Mouse (Mus musculus) lung, embryonic 14.5 days (tissue): ENCODE data around the gene Ccn1. TPM values are rescaled to one million over a fixed set of nuclear protein-coding genes. Genes with fewer than 3 reads are reported as not detected.

Experiments
- ATAC-seq: fragments of 200-750 bp; cut with Nextera tagmentation; 2 replicates; pipeline ENCODE4 v1.8.0; 2017; ENCODE audit warnings: mild to moderate bottlenecking, moderate TSS enrichment, moderate library complexity; ENCODE audit not compliant: insufficient read depth
- DNase-seq: peaks from one replicate; pipeline ENCODE4 v3.0.0-alpha.2; 2015
- H3K27ac ChIP-seq: fragments of 300-500 bp; sonication (generic); 2 replicates; pipeline ENCODE4 v1.5.1; 2014; ENCODE audit warnings: low read depth, mild to moderate bottlenecking, moderate library complexity
- H3K27me3 ChIP-seq: fragments of 300-500 bp; sonication (generic); 2 replicates; pipeline ENCODE4 v1.6.1; 2014; ENCODE audit warnings: low read length, control low read depth; ENCODE audit not compliant: insufficient read depth
- H3K36me3 ChIP-seq: fragments of 300-500 bp; sonication (generic); 2 replicates; pipeline ENCODE4 v1.6.1; 2014; ENCODE audit warnings: control low read depth; ENCODE audit not compliant: insufficient read depth
- H3K4me1 ChIP-seq: fragments of 300-500 bp; sonication (generic); 2 replicates; pipeline ENCODE4 v1.6.1; 2014; ENCODE audit warnings: antibody characterized with exemption, control low read depth; ENCODE audit not compliant: insufficient read depth
- H3K4me2 ChIP-seq: fragments of 300-500 bp; sonication (generic); 2 replicates; pipeline ENCODE4 v1.6.1; 2014; ENCODE audit warnings: mild to moderate bottlenecking
- H3K4me3 ChIP-seq: fragments of 300-500 bp; sonication (generic); 2 replicates; pipeline ENCODE4 v1.5.1; 2014; ENCODE audit warnings: low read depth, low read length
- H3K9ac ChIP-seq: fragments of 300-500 bp; sonication (generic); 2 replicates; pipeline ENCODE4 v1.6.1; 2014
- H3K9me3 ChIP-seq: fragments of 300-500 bp; sonication (generic); 2 replicates; pipeline ENCODE4 v1.6.1; 2016; ENCODE audit warnings: low read depth, low read length, control low read depth
- CTCF ChIP-seq: IDR thresholded peaks from 2 replicates; pipeline ENCODE4 v1.5.1; 2016; ENCODE audit warnings: antibody characterized with exemption, low read depth
- WGBS: fragments of 180-500 bp; shearing (Covaris S2); extraction: QIAGEN DNeasy Blood & Tissue Kit; methylation state at CpG from one replicate; pipeline ENCODE4 v1.1.7; 2014; 5-methylcytosine and 5-hydroxymethylcytosine counted together
- polyA plus RNA-seq: library from polyadenylated mRNA; unstranded; fragments of >200 nt; fragmentation: Nextera tagmentation; extraction: Ambion mirVana; gene quantifications from 2 replicates; pipeline ENCODE4 v1.2.1, GENCODE M21; 2014

Ccn1 gene
- polyA plus RNA-seq, 1 experiment from 2014 or later = 41.6 TPM

DNA sequence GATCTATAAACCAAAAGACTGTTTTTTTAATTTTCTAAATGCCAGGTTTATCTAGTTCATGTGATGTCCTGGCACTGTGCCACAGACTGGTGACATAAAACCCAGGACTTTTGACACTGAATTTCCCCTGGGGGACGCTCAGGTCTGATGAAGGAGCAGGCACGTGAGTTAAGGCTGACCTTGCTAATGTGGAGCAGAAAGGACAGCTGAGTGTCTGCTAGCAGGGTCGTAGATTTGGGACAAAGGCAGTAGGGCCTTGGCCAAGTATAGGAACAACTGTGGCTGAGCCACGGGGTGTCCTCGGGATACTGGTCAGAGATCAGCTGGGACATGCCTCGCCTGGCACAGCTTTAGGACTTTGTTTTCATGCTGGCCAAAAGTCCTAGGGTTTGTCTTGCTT lies 5.2 kb upstream of the Ccn1 start:
- ATAC-seq (no peak), DNase-seq (no peak)
- no peak overlapping the region for H3K4me2 ChIP-seq
- no peak overlapping the region for H3K9ac ChIP-seq
- H3K27ac ChIP-seq = no peak overlapping the region
- H3K4me3 ChIP-seq = no peak overlapping the region
- H3K36me3 ChIP-seq = no peaks in the 10 kb centered on the region
- WGBS = 81% methylated on average over 6 of the region's 6 CpGs
- no peak for TF ChIP-seq CTCF
- H3K4me1 ChIP-seq = peaks cover 18% of the 10 kb centered on the region
- H3K9me3 ChIP-seq = no peaks in the 10 kb centered on the region
- H3K27me3 ChIP-seq = no peaks in the 10 kb centered on the region

DNA sequence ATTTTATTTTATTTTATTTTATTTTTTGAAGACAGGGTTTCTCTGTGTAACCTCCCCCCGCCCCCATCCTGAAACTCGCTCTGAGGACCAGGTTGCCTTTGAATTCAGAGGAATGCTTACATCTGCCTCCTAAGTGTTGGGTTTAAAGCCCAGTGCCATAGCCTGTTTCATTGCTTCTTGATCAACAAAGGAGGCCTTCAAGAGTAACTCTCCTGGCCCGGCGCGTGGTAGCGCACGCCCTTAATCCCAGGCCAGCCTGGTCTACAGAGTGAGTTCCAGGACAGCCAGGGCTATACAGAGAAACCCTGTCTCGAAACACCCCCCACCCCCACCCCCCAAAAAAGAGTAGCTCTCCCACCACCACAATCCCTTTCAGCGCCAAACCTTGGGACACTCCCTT lies 4.2 kb upstream of the Ccn1 start:
- H3K27ac ChIP-seq = peak overlapping the region; percentile 95; the same call in 1 of the 2 replicates
- ATAC-seq (no peak), DNase-seq (no peak)
- no peaks in the 10 kb centered on the region for H3K9me3 ChIP-seq
- WGBS = 77% methylated on average over 9 of the region's 9 CpGs
- H3K4me1 ChIP-seq = peaks cover 18% of the 10 kb centered on the region
- peak overlapping the region; percentile 70 for H3K4me3 ChIP-seq
- H3K4me2 ChIP-seq = peak overlapping the region; percentile 88
- TF ChIP-seq CTCF = no peak
- H3K9ac ChIP-seq = peak overlapping the region; percentile 79; the same call in 1 of the 2 replicates
- no peaks in the 10 kb centered on the region for H3K27me3 ChIP-seq
- H3K36me3 ChIP-seq = no peaks in the 10 kb centered on the region

DNA sequence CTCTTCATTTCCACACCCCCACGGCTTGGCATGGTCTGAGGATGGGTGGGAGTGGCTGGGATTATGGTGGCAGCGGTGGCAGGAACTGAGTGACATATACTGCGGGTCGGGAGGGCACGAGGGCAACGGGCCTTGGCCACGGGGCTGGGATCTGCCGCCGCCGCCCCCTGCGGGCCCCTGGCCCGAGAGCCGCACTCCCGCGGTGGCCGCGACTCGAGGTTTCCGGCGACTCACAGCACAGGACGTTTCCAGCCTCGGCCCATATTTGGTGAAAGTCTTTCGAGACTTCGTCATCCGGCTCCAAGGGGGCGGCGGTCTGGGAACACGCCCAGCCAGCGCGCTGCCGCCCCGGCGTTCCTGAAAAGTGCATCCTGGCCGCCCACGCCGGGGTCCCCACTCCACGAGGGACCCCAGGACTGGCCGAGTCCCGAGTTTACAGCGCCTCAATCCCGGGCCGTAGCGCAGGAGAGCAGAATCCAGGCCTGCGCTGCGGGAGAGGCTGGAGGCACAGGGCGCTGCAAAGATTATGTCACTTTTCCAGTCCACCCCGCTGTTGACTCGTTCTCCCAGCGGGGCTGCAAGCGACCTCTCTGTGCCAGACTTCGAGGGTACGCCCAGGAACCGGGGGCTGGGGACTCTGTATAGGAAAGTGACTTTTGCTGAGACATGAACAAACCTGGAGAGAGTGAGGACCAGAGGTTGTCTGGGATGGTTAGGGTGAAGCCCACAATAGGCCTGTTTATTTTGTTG lies 3.6 kb upstream of the Ccn1 start:
- Histone ChIP-seq H3K9ac (peak overlapping the region; percentile 79), H3K36me3 (peaks cover 3% of the 10 kb centered on the region; the same call in 1 of the 2 replicates), H3K27ac (peak overlapping the region; percentile 95), H3K4me1 (peaks cover 22% of the 10 kb centered on the region), H3K27me3 (no peaks in the 10 kb centered on the region), H3K4me3 (peak overlapping the region; percentile 70), H3K4me2 (peak overlapping the region; percentile 88), H3K9me3 (no peaks in the 10 kb centered on the region)
- no peak for TF ChIP-seq CTCF
- DNase-seq = peak; percentile 96
- WGBS = under 1% methylated on average over 53 of the region's 53 CpGs
- ATAC-seq = peak; percentile 73

DNA sequence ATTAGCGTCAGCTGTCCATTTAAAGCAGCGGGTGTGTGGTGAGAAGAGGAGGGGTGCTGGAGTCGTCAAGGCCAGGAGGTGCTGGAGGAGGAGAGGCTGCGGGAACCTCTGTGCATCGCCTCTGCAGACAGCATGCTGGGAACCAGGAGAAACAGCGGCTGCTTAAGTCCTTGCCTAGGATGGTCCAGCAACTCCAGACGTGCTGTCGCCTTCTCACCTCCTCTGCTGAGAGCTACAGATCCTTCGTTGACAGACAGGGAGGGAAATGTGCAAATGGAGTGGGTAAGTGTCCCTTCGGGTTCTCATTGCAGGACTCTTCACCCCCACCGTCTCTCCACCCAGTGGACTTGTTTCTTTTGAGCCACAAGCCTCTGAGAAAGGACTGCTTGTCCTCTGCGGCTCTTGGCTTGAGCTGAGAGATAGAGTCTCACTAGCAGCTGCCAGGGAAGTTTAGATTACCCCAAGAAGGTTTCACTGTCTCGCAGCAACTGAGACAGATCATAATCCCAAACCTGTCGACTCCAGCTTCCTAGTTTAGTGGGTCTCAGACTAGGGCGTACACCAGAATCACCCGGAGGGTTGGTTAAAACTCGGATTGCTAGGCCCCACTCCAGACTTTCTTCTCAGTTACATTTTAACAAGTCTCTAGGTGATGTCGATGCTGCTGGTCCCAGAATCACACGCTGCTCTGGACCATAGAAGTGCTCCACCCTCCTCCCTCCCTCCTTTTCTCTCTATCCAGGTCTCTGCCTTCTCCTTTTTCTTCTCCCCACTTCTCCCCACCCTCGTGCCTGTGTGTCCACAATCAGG lies 2.7 kb upstream of the Ccn1 start:
- H3K4me1 ChIP-seq = peaks cover 26% of the 10 kb centered on the region
- no peak for TF ChIP-seq CTCF

DNA sequence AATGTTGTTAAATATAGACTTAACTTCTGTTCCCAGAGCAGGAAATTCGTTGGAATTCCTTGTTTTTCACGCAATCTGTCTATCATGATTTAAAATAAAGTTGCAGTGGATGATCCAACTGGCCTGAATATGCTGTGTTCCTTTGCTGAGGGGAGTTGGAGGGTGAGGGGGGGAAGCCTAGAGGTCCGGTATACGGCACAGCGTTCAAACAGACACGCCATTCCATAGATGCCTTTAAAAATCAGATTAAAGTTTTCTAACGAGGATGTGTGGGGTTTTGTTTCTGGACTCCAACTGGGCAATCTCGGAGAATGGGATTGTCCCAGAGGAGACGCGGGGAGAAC lies 2.2 kb upstream of the Ccn1 start:
- no peak for TF ChIP-seq CTCF
- Histone ChIP-seq H3K36me3 (peaks cover 17% of the 10 kb centered on the region), H3K4me1 (peaks cover 26% of the 10 kb centered on the region), H3K27me3 (no peaks in the 10 kb centered on the region), H3K4me3 (peak overlapping the region; percentile 70), H3K9me3 (no peaks in the 10 kb centered on the region), H3K4me2 (peak overlapping the region; percentile 88), H3K9ac (peak overlapping the region; percentile 79), H3K27ac (peak overlapping the region; percentile 95)
- no peak for DNase-seq
- WGBS = 3% methylated on average over 10 of the region's 10 CpGs
- no peak for ATAC-seq

More for the DNA sequence above, 2.7 kb upstream of the Ccn1 start:
- ATAC-seq (peak; percentile 19), DNase-seq (peak; percentile 63)
- WGBS = 6% methylated on average over 20 of the region's 20 CpGs
- Histone ChIP-seq H3K36me3 (peaks cover 11% of the 10 kb centered on the region), H3K4me2 (peak overlapping the region; percentile 88), H3K27ac (peak overlapping the region; percentile 95), H3K9ac (peak overlapping the region; percentile 79), H3K9me3 (no peaks in the 10 kb centered on the region), H3K27me3 (no peaks in the 10 kb centered on the region), H3K4me3 (peak overlapping the region; percentile 70)

DNA sequence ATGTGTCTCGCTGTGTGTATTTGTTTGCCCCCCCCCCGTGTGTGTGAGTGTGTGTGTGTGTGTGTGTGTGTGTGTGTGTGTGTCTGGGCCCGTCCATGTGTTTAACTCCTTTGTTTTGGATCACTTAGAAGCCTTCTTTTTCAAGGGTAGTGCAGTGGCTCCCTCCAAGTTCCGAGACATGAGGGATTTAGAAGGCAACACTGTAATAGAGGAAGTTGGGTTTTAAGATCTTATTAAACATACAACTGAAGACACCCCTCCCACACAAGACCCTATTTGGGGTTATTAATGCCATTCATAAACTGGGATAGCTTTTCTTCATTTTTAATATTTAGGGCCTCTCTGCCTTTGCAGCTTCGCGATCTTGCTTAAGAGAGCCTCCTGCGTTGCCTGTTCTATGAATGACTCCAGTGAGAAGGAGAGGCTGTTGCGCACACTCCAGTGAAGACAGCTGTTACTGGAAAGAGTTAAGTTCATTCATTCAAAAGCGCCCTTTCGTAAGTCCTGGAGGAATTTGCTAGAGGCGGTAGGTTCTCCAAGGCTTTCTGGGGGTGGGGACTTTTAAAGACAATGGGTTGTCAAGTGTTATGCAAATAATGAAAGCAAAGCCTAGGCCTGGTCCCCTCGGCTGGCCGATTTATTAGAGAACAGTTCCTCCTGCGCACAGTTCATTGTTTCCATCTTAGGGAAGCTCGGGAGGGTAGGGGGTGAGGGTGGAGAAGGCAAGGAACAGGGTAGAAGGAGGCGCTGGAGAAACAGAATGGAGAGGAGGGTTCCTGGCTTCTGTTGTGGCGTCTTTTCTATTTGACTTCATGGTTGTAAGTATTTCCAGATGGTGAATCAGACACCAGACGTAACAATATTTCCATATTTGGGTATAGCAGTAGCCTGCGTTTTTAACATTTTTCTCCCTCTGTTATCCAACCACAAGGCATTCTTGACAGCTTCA lies 1.5 kb upstream of the Ccn1 start:
- peak; percentile 4; the same call in 1 of the 2 replicates for ATAC-seq
- TF ChIP-seq CTCF = no peak
- H3K9ac ChIP-seq = peak overlapping the region; percentile 39

More for the DNA sequence above, 1.5 kb upstream of the Ccn1 start:
- DNase-seq = peak; percentile 80
- Histone ChIP-seq H3K27me3 (no peaks in the 10 kb centered on the region), H3K27ac (peak overlapping the region; percentile 95), H3K9me3 (no peaks in the 10 kb centered on the region), H3K4me1 (peaks cover 26% of the 10 kb centered on the region), H3K4me3 (peak overlapping the region; percentile 70), H3K36me3 (peaks cover 17% of the 10 kb centered on the region), H3K4me2 (peak overlapping the region; percentile 88)
- WGBS = 5% methylated on average over 19 of the region's 19 CpGs
